Mouse (Mus musculus): Measurements from ENCODE around the gene Ccz1. TPM values are rescaled to one million over a fixed set of nuclear protein-coding genes. Genes with fewer than 3 reads are reported as not detected.

The Ccz1 gene
- polyA plus RNA-seq, 1 experiment from 2014 or later, result 78.1 TPM

- no peaks in the 10 kb centered on the region for H3K9me3 ChIP-seq
- H3K36me3 ChIP-seq, result 0 out of 2 replicates have a peak, but pooled peaks cover 3% of the 10 kb centered on the region
- H3K4me2 ChIP-seq, result no peak overlapping the region
- H3K27ac ChIP-seq (replicated peaks), result no peak overlapping the region
- no peak overlapping the region for H3K9ac ChIP-seq
- H3K27me3 ChIP-seq, result no peaks in the 10 kb centered on the region
- no peak for ATAC-seq (ENCODE audit: low FRiP score, low read depth)
- no peak overlapping the region for H3K4me3 ChIP-seq
- no peaks in the 10 kb centered on the region for H3K4me1 ChIP-seq (replicated peaks)
- WGBS, result 92% methylated on average over 12 of the region's 12 CpGs
Measured at GRCm38 (mm10) chr5:143965586-143966345, 48.9 kb downstream of the Ccz1 start.

- Histone ChIP-seq H3K9ac (no peak overlapping the region), H3K27me3 (no peaks in the 10 kb centered on the region), H3K4me2 (no peak overlapping the region), H3K4me3 (no peak overlapping the region), H3K36me3 (peaks cover 15% of the 10 kb centered on the region), H3K9me3 (no peaks in the 10 kb centered on the region), H3K4me1 (replicated peaks) (no peaks in the 10 kb centered on the region), H3K27ac (replicated peaks) (no peak overlapping the region)
- no peak for ATAC-seq (ENCODE audit: low FRiP score, low read depth)
- 91% methylated on average over 8 of the region's 8 CpGs for WGBS
Measured at GRCm38 (mm10) chr5:143961176-143961575, 53.5 kb downstream of the Ccz1 start.

GRCm38 (mm10) chr5:143959551-143959950 is 55.1 kb downstream of the Ccz1 start:
- ATAC-seq (ENCODE audit: low FRiP score, low read depth), result no peak
- Histone ChIP-seq H3K9ac (no peak overlapping the region), H3K4me2 (no peak overlapping the region), H3K36me3 (peaks cover 15% of the 10 kb centered on the region), H3K4me1 (replicated peaks) (no peaks in the 10 kb centered on the region), H3K27me3 (no peaks in the 10 kb centered on the region), H3K4me3 (no peak overlapping the region), H3K27ac (replicated peaks) (no peak overlapping the region), H3K9me3 (no peaks in the 10 kb centered on the region)
- WGBS, result 93% methylated on average over 11 of the region's 11 CpGs

- H3K36me3 ChIP-seq, result peaks cover 15% of the 10 kb centered on the region
- no peak for ATAC-seq (ENCODE audit: low FRiP score, low read depth)
- H3K27ac ChIP-seq (replicated peaks), result no peak overlapping the region
- H3K4me1 ChIP-seq (replicated peaks), result no peaks in the 10 kb centered on the region
- H3K9ac ChIP-seq, result no peak overlapping the region
- no peak overlapping the region for H3K4me2 ChIP-seq
- no peak overlapping the region for H3K4me3 ChIP-seq
- H3K9me3 ChIP-seq, result no peaks in the 10 kb centered on the region
- H3K27me3 ChIP-seq, result no peaks in the 10 kb centered on the region
- WGBS, result 92% methylated on average over 6 of the region's 6 CpGs
Measured at GRCm38 (mm10) chr5:143957101-143957500, 57.6 kb downstream of the Ccz1 start.

- Histone ChIP-seq H3K27me3 (no peaks in the 10 kb centered on the region), H3K4me1 (replicated peaks) (no peaks in the 10 kb centered on the region), H3K9ac (no peak overlapping the region), H3K36me3 (peaks cover 2% of the 10 kb centered on the region; the same call in 1 of the 2 replicates), H3K27ac (replicated peaks) (no peak overlapping the region), H3K9me3 (no peaks in the 10 kb centered on the region), H3K4me3 (no peak overlapping the region), H3K4me2 (no peak overlapping the region)
- ATAC-seq (ENCODE audit: low FRiP score, low read depth), result no peak
- 46% methylated on average over 5 of the region's 5 CpGs for WGBS
Measured at GRCm38 (mm10) chr5:143950016-143950415, 64.7 kb downstream of the Ccz1 start.

GRCm38 (mm10) chr5:143948361-143948760 is 66.3 kb downstream of the Ccz1 start:
- H3K27ac ChIP-seq (replicated peaks), result no peak overlapping the region
- no peak overlapping the region for H3K4me2 ChIP-seq
- no peak overlapping the region for H3K4me3 ChIP-seq
- H3K9ac ChIP-seq, result no peak overlapping the region
- H3K4me1 ChIP-seq (replicated peaks), result no peaks in the 10 kb centered on the region
- H3K36me3 ChIP-seq, result peaks cover 6% of the 10 kb centered on the region; the same call in 1 of the 2 replicates
- no peaks in the 10 kb centered on the region for H3K9me3 ChIP-seq
- 88% methylated on average over 12 of the region's 12 CpGs for WGBS
- ATAC-seq (ENCODE audit: low FRiP score, low read depth), result no peak
- no peaks in the 10 kb centered on the region for H3K27me3 ChIP-seq

- Histone ChIP-seq H3K9me3 (no peaks in the 10 kb centered on the region), H3K4me1 (replicated peaks) (no peaks in the 10 kb centered on the region), H3K4me2 (no peak overlapping the region), H3K4me3 (no peak overlapping the region), H3K9ac (no peak overlapping the region), H3K27ac (replicated peaks) (no peak overlapping the region), H3K27me3 (no peaks in the 10 kb centered on the region), H3K36me3 (peaks cover 6% of the 10 kb centered on the region; the same call in 1 of the 2 replicates)
- ATAC-seq (ENCODE audit: low FRiP score, low read depth), result no peak
- 93% methylated on average over 14 of the region's 14 CpGs for WGBS
Measured at GRCm38 (mm10) chr5:143943231-143944125, 71.2 kb downstream of the Ccz1 start.

GRCm38 (mm10) chr5:143941588-143941987 is 73.1 kb downstream of the Ccz1 start:
- Histone ChIP-seq H3K9me3 (no peaks in the 10 kb centered on the region), H3K9ac (no peak overlapping the region), H3K36me3 (peaks cover 6% of the 10 kb centered on the region; the same call in 1 of the 2 replicates), H3K4me2 (no peak overlapping the region), H3K27ac (replicated peaks) (no peak overlapping the region), H3K4me1 (replicated peaks) (no peaks in the 10 kb centered on the region), H3K27me3 (no peaks in the 10 kb centered on the region), H3K4me3 (no peak overlapping the region)
- 15% methylated on average over 10 of the region's 10 CpGs for WGBS
- ATAC-seq (ENCODE audit: low FRiP score, low read depth), result no peak

Other genes starting within 250 kb of the Ccz1 start
- gene Eif2ak1, start 197.1 kb downstream of the Ccz1 start, polyA plus RNA-seq (2015; fragmentation: Nextera tagmentation; extraction: Ambion mirVana), result 43.3 and 49.0 TPM in 2 replicates
- 0.21 and 0.36 TPM in 2 replicates for gene Ankrd61, start 117.2 kb downstream of the Ccz1 start, polyA plus RNA-seq (2015; fragmentation: Nextera tagmentation; extraction: Ambion mirVana)
- gene Aimp2, start 105.0 kb downstream of the Ccz1 start, polyA plus RNA-seq (2015; fragmentation: Nextera tagmentation; extraction: Ambion mirVana), result 88.8 and 89.5 TPM in 2 replicates
- 26.8 and 31.0 TPM in 2 replicates for gene Pms2, start 104.9 kb downstream of the Ccz1 start, polyA plus RNA-seq (2015; fragmentation: Nextera tagmentation; extraction: Ambion mirVana)
- gene Gm42421, start 86.7 kb downstream of the Ccz1 start, polyA plus RNA-seq (2015; fragmentation: Nextera tagmentation; extraction: Ambion mirVana), result 1.5 and 2.6 TPM in 2 replicates
- gene Rsph10b, start 81.8 kb downstream of the Ccz1 start, polyA plus RNA-seq (2015; fragmentation: Nextera tagmentation; extraction: Ambion mirVana), result 4.0 and 5.2 TPM in 2 replicates
- 0.43 TPM in 1 of 2 replicates, not detected in the other for gene Ocm, start 11.8 kb upstream of the Ccz1 start, polyA plus RNA-seq (2015; fragmentation: Nextera tagmentation; extraction: Ambion mirVana)
- gene Lmtk2, start 85.6 kb upstream of the Ccz1 start, polyA plus RNA-seq (2015; fragmentation: Nextera tagmentation; extraction: Ambion mirVana), result 9.3 and 10.2 TPM in 2 replicates
- 0.04 and 0.10 TPM in 2 replicates for gene Bhlha15, start 175.4 kb upstream of the Ccz1 start, polyA plus RNA-seq (2015; fragmentation: Nextera tagmentation; extraction: Ambion mirVana)
- gene Tecpr1, start 208.7 kb upstream of the Ccz1 start, polyA plus RNA-seq (2015; fragmentation: Nextera tagmentation; extraction: Ambion mirVana), result 43.0 and 47.4 TPM in 2 replicates
- 105 and 106 TPM in 2 replicates for gene Bri3, start 229.6 kb upstream of the Ccz1 start, polyA plus RNA-seq (2015; fragmentation: Nextera tagmentation; extraction: Ambion mirVana)

Data from hindbrain, embryonic 15.5 days (tissue).